Mouse (Mus musculus): ENCODE results near the gene Ankrd40.

- no peak for TF ChIP-seq MAFK (IDR thresholded peaks at IDR 0.05; ENCODE audit: insufficient replicate concordance, low read length)
- no peak for TF ChIP-seq IRF4 (IDR thresholded peaks at IDR 0.05; ENCODE audit: low read depth, low read length)
- no peak for TF ChIP-seq ETS1 (conservative IDR thresholded peaks at IDR 0.05; ENCODE audit: low read depth, low read length)
- no peak for TF ChIP-seq POLR2A (IDR thresholded peaks at IDR 0.05; ENCODE audit: low read depth, low read length)
- TF ChIP-seq EP300 (IDR thresholded peaks at IDR 0.05; ENCODE audit: low read length): no peak
- TF ChIP-seq ZC3H11A (IDR thresholded peaks at IDR 0.05; ENCODE audit: low read depth, low read length): no peak
- no peak for TF ChIP-seq BHLHE40 (IDR thresholded peaks at IDR 0.05; ENCODE audit: low read depth, low read length)
- TF ChIP-seq ZMIZ1 (IDR thresholded peaks at IDR 0.05; ENCODE audit: low read depth, low read length): no peak
- no peak for TF ChIP-seq TCF12 (IDR thresholded peaks at IDR 0.05; ENCODE audit: low read depth, low read length)
- no peak for TF ChIP-seq CTCF (conservative IDR thresholded peaks at IDR 0.05 in 1 of 2, IDR thresholded peaks at IDR 0.05 in 1 of 2; ENCODE audit: low read depth in 2 of 2, low read length in 2 of 2)
Measured at GRCm38 (mm10) chr11:94338347-94338746, 10.5 kb downstream of the Ankrd40 start.
